Mouse (Mus musculus): Measurements from ENCODE around the gene Mrtfa.

The Mrtfa gene

DNA sequence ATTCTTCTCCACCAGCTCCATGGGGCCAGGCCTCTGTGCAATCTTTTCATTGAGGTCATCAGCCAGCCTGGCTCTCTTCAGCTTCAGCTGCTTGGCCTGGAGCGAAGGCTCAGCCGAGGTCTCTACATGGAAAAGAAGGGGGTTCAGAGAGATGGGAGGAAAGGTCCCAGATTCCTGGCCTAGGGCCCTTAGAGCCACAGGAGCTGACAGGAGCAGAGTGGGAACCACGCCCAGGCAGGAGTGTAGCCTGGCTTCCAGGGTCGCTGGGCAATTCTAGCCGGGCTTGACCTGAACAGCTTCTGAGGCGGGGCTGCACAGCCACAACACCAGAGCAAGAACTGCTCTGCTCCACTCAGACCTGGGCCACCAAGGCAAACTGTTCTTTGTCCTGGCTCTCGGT lies 168.1 kb downstream of the Mrtfa start:
- DNase-seq: peak in 1 of 2 experiments; percentile 7

DNA sequence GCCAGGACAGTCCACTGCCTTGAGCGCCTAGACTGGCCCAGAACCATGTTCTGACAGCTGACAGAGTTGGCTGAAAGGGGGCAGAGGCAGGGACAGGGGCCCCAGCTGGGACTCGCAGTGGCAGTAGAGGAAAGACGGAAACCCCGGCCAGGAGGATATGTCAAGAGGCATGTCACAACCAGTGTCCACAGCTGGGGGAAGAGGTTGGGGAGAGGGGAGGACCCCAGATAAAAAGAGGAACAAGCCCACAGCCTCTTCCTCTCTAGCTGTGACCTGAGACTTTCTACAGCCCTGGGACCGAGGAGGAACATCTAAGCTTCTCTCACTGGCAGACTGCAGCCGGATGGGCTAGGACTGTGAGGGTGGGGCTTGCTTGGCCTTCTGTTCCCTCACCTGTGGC lies 169.2 kb downstream of the Mrtfa start:
- peak in 1 of 2 experiments; percentile 16 for DNase-seq

DNA sequence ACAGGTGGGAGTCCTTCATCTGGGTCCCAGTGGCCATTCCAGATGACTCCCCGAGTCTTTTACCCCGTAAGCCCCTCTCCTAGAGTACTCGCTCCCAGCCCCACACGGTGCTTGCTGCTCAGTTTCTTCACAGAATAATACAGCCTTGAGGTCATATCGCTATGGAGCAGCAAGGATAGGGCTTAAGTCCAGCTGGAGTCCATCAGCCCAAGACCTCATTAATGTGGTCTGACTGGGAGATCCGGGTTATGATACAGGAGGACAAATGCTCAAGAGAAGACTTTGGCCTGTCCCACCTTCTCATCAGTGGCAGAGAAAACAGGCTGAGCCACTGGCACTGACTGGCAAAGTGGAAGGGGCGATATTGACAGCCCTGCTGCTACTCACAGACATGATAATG lies 173.2 kb downstream of the Mrtfa start:
- no peak for DNase-seq

DNA sequence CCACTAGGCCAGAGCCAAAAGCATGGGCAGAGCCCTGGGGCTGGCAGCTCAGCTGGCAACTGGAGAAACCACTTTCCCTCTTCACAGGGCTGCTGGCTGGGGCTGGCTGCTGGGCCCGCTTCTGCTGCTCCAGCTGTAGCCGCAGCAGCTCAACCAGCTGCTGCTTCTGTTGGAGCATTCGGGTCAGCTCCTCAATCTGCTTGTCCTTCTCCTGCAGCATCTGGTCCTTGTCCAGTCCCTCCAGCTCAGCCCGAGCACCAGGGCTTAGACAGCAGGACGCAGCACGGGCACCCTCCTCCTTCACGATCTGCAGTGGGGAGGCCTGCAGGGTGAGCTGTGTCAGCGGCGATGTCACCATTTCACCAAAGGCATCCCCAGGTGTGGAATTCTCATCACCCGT lies 174.1 kb downstream of the Mrtfa start:
- DNase-seq: no peak

DNA sequence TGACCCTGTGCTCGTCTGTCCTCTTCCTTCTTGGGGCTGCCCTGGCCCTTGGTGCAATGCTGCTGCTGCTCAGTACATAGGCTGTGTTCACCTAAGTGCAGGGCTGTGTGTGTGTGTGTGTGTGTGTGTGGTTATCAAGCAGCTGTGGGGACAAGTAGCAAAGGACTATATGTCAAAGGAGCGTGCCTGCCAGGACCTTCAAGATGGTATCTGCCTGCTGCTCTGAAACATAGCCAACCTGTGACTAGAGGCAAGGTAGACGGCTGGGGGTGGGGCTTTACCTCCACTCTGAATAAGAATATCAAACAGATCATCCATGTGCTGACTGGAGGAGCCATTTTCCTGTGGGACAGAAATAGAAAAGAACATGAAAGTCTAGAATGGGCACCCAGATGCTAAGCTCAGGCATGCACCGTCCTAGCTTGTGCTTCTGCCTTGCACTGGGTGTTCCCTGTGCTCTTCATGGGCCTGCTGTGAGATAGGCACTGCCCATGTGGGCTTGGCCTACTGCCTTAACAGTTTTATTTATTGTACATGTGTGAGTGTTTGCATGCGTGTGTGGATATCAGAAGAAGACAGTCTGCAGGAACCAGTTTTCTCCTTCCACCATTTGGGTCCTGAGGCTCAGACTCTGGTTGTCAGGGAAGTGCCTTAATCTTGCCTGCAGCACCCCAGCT lies 175.4 kb downstream of the Mrtfa start:
- peak in 1 of 2 experiments; percentile 1 for DNase-seq

DNA sequence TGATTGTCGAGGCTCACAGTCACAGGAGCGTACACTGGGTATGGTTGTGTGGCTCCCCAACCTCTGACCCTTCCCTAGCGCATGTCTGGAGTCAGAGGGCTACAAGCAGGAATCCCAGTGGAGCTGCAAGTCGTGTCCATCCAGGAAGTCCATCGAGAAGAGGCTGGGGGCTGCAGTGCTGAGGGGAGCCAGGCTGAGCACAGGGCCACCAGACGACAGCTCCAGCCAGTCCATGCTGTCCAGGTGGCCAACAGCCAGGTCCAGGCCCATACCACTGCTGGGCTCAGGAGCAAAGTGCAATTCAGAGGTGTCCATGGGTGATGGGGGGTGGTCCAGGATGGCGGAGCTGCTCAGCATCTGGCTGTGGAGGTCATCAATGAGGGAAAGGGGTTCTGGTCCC lies 177.4 kb downstream of the Mrtfa start:
- no peak for DNase-seq

DNA sequence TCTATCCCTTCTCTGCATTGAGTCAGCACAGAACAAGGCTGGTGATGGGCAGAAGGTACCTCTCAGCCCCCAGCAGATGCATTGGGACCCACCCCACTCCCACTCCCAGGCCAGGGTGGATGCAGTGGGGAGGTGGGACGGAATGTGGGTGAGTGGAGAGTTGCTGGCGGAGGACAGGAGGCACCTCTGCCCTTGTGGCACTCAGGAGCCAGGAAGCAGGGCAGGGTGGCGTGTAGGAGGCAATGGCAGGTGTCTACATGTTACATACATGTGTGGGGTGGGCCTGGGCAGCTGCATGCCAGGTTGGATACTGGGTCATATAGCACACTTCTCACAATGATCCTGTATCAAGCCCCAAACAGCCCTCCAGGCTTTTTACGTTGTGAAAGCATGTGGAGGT lies 178.2 kb downstream of the Mrtfa start:
- DNase-seq: no peak

DNA sequence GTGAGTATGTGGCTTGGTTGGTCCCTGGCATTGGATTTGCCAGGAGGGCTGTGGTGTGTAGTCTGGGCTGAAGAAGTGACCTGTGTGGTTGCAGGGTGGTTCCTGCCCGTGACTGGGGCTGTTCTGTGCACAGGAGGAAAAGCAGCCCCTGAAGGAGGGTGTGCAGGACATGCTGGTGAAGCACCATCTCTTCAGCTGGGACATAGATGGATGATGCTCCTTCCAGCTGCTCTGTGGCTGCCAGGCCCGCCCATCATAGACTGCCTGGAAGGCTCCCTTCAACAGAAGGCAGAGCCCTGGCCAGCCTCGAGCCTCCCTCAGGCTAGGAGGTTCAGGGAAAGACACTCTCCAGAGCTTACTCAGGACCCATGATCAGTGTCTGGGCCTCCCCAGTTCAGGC lies 179.0 kb downstream of the Mrtfa start:
- DNase-seq: no peak

DNA sequence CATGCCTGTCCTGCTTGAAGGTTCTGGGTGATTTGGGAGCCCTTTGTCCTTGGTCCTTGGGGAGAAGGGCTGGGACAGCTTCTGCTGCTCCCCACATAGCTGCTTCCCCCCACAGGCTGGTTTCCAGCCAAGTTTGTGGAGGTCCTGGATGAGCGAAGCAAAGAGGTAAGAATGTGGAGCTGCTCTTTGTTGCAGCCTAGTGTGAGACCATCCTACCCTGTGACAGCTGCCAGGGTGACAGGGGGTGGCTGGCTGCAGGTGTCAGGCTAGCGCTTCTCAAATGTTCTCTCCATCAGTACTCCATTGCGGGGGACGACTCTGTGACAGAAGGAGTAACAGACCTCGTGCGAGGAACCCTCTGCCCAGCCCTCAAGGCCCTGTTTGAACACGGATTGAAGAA lies 180.4 kb downstream of the Mrtfa start:
- DNase-seq: no peak

DNA sequence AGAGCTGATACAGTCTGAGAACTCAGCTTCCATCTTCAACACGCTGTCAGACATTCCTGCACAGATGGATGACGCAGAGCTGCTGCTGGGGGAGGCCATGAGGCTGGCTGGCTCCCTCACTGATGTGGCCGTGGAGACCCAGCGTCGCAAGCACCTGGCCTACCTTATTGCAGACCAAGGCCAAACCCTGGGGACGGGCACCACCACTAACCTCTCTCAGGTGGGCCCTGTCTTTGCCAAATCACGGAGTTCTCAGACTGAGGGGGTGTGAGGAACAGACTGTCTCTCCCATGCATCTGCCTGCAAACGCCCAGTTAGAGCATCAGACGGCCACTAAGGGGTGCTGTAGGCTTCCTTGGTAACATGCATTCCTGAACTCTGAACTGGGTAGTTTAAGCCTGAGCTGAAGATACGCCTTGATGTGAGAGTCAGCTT lies 181.9 kb downstream of the Mrtfa start:
- no peak for DNase-seq

DNA sequence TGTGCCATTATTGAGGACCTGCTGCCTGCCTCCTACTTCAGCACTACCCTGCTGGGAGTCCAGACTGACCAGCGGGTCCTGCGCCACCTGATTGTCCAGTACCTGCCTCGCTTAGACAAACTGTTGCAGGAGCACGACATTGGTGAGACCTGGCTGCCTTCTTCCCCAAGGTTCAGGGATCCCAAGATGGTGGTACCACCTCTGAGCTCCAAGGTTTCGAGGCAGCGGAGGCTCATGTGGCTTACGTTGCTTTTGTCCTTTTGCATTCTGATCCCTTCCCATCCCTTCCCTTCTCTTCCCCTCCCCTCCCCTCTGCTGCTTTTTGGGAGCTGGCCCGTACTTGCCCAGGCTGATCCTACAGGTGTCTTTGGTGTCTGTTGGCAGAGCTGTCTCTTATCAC lies 182.7 kb downstream of the Mrtfa start:
- no peak for DNase-seq

DNA sequence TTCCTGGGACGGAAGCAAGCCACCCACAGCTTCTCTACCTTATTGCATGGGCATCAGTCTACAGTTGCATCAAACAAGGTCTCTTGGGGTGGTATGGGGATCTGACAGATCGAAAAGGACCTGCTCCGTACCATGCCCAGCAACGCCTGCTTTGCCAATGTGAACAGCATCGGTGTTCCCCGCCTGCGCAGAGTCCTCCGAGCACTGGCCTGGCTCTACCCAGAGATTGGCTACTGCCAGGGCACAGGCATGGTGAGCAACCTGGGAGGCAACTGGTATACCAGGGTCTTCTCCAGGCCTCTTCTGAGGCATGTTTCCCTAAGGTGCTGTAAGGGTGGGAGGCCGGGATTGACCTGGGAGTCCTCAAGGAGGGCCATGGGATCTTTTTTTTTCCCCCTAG lies 183.2 kb downstream of the Mrtfa start:
- DNase-seq: no peak

DNA sequence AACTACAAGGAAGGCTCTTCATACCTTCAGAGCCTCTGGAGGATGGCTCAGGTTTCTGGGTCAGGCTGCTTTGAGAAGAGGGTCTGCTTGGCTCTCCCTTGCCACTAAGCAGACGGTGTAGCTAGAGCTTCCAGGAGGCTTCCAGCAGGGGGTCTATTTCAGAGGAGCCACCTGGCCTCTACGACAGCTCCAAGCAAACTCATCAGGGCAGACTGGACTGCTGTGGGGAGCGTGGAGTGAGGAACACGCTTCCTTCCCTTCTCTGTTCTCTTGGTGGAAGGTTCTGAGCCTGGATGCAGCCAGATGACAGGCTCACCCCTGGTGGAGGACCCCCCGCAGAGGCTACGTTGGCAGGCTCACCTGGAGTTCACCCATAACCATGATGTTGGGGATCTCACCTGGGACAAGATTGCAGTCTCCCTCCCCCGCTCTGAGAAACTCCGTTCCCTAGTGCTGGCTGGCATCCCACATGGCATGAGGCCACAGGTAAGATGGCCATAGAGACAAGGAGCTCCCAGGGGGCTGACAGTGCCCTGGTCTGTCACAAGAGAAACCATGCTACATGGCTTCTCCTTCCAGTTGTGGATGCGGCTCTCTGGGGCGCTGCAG lies 184.3 kb downstream of the Mrtfa start:
- no peak for DNase-seq

DNA sequence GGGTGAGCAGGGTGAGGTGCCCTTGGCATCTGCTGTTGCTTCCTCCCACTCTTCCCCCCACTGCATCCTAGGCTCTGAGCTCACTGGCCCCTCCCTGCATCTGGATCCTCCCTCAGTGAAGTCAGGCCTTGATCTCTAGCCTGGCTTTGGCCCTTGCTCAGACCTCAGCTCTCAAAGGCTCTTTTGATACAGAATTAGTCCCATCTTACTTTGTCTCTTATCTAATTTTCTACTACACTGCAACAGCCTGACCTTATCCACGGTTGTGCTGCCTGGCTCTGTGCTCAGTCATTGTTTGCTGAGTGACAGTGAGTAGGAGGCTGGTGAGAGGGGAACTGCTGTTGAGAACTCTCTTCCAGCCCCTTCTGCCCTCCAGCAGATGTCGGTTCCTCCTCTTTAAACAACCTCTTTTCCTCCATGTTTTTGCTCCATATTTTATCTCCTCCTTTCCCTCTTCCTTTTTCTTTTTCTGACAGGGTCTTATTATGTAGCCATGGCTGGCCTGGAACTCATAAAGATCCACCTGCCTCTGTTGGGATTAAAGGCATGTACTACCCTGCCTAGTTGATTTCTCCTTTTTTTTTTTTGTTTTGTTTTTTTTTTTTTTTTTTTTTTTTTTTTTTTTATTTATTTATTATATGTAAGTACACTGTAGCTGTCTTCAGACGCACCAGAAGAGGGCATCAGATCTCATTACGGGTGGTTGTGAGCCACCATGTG lies 190.0 kb downstream of the Mrtfa start:
- no peak for DNase-seq

DNA sequence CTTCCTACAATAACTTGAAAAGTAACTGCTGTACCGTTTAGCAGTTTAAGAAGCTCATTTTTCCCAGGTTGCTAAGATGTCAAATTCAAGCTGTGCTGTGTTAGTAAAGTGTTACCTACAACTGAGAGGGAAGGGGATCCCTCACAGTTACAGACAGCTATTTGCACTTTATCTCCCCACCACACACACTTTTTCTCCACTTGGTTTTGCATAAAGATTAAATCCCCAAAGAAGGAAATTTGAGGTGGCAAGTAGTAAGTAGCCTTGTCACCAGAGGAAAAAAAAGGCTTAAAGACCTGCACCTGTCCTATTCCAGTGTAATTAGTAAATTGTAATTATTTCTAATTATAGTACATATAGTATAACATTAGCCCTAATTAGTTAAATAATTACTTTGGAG lies 193.5 kb downstream of the Mrtfa start:
- DNase-seq: no peak

DNA sequence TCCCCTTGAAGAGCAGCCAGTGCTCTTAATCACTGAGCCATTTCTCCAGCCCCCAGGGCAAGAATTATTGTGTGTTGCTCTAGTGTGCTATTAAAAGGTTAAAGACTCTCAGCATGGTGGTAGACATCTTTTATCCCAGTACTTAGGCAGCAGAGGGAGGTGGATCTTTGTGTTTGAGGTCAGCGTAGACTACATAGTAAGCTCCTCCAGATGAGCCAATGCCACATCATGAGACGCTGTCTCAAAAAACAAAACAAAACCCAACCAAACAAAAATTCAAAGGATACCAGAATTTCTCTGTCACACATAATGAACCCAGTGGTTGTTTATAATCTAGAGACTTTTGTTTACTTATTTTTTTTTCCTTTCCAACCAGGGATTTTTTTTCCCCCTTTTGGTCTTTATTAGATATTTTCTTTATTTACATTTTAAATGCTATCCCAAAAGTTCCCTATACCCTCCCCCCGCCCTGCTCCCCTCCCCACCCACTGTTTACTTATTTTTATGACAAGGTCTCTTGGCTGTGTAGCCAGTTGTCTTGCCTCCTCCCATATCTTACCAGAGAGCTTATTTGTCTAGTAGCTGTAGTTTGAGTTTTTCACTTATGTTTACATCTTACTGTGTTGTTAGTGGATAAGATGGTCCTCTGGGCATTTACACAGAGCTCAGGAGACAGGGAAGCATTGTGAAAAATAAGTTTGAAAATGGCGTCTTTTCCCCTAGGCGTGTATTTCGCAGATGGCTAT lies 194.3 kb downstream of the Mrtfa start:
- DNase-seq: no peak

DNA sequence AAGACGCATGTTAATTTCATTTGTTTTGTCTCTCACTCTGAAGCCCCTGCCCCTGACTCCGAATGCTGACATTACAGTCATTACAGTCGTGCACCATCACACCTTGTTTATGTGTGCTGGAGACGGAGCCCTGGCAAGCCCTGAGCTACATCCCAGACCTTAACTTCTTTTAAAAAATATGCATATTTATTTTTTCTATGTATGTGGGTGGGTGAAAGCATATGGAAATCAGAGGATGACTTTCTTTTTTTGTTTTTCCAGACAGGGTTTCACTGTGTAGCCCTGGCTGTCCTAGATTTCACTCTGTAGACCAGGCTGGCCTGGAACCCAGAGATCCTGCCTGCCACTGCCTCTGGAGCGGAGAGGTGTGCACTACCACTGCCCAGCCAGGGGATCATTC lies 195.6 kb downstream of the Mrtfa start:
- DNase-seq: no peak

DNA sequence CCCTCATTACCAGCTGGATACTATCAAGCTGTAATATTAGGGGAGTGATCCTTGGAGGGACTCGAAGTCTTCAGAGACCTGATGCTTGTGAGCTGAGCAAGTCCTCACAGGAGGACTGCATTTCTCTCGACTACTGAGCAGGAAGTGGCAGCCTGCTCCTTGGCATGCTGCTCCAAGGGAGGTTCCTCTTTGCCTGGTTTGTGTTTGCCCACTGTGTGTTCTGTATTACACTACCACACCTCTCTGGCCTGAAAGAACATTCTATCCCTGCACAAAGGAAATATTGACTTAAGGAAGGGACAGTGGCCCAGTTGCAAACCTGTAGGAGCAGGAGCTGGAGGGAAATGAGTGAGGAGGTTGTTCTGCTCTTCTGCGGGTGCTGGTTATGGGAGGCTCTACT lies 200.8 kb downstream of the Mrtfa start:
- no peak for DNase-seq

DNA sequence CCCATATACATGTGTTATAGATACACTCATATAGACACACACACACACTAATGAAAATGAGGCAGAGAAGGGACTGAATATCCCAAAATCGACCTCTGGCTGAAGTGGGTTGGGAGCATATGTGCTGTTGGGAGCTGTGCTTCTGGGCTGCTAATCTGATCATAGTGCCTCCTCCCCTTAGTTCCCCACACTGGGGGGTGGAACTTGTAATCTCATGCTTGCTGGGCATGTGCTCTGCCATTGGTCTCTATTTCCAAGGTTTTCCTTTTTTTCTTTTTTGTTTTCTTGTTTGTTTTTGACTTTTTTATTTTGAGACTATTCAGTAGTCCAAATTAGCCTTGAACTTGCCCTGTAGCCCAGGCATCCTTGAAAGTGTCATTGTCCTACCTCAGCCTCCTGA lies 202.2 kb downstream of the Mrtfa start:
- DNase-seq: no peak

DNA sequence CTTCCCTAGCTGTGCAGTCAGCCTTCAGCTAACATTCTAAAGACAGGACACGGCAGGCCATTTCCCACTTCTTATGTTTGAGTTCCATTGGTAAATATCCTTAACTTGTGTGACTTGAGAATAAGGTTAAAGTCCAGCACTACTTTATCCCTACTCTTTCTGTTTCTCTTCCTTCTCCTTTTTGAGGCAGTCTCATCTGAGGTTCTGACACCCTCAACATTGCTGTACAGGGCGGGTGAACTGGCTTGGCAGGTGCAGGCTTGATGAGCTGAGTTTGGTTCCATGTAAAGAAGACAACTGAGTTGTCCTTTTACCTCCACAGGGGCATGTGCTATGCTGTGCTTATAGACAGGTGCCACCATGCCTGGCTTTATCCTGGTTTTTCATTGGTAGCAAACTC lies 207.3 kb downstream of the Mrtfa start:
- no peak for DNase-seq

DNA sequence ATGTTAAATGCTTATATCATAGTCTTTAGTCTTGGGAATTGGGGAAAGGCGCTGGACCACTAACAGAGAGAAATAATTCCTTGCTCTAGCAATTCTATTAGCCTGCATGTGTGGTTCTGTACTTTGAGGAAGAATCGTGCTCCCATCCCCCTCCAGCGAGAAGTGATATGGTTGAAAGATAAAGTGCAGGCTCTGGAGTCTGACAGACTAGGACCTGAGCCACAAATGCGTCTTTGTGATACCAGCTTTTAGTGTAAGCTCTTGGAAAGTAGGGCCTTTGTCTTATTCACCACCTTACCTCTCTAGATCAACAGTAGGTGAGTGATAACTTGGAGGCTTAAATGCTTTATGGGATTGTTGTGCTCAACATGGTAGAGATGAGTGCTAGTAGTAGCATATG lies 209.4 kb downstream of the Mrtfa start:
- DNase-seq: no peak

DNA sequence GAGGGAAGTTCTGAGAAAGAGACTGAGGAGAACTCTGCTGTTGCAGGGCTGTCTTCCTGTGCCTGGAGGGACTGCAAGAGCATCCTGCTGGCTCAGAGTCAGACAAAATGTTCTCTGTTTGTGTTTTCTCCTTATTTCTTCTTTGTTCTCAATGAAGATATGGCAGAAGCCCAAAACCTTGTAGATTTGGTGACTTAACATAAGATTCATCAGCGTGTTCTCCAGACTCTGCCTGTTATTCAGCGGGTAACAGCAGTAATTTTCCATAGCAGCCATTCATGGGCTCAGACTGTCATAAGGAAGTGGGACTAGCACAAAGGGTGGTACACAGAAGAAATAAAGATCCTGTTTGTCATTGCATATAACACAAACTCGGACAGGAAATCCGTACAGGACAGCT lies 210.9 kb downstream of the Mrtfa start:
- DNase-seq: no peak

DNA sequence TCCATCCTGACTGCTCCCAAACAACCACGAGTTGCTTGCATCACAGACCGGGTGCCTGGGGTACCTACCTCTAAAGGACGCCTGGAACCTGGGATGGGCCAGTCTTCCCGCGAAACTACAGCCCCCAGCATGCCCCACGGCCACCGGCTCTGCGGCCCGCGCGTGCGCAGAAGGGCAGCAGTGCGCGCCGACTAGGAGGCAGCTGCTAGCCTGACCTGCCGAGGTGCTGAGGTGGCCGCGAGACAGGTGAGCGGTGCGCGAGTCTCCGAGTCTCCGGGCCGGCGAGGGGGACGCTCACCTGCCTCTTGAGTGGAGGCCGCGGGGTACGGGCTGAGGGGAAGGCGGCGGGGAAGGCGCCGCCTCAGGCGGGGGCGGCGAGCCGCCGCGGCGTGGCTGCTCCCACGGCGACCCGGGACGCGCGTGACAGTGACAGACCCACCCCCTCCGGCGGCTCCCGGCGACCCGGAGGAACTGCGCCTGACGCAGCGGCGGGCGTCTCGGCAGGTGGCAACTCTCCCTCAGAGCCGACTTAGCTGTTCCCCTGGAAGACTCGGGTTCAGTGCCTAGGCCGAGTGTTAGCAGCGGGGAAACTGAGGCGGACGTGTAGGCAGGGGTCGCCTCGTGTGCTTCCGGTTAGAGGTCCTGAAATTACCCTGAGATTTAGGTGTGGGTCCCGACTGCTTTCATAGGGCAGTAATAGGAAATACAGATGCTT lies 212.8 kb downstream of the Mrtfa start, which contains the start of gene Sgsm3:
Gene Sgsm3, plus strand, starts transcription at position 146 of the 715 bp plus-strand sequence.
- DNase-seq: peak; percentile 82 to 88
